Mouse (Mus musculus) MEL (cell line): ENCODE results near the gene Gm29797. TPM values are rescaled to one million over a fixed set of nuclear protein-coding genes. Genes with fewer than 3 reads are reported as not detected.

Experiments used
- DNase-seq: peaks from one replicate; pipeline ENCODE4 v3.0.0; 2011; ENCODE audit warnings: low read depth, low spot score
- H3K27ac ChIP-seq: 2 replicates; pipeline ENCODE4 v1.5.1; 2012; ENCODE audit warnings: low read depth, mild to moderate bottlenecking, control low read depth, low read length, moderate library complexity; ENCODE audit not compliant: control insufficient read depth
- H3K27me3 ChIP-seq, 2 experiments: fragments of 150-350 bp in 1 of 2; sonication (generic) in 1 of 2; 2 replicates each; pipeline ENCODE4 v1.6.1; 2012; ENCODE audit warnings: low read length in 2 of 2, mild to moderate bottlenecking in 2 of 2, improper control_type of control experiment in 1 of 2, moderate library complexity in 1 of 2; ENCODE audit not compliant: insufficient read depth in 2 of 2, control insufficient read depth in 1 of 2
- H3K36me3 ChIP-seq, 2 experiments: 2 replicates each; pipeline ENCODE4 v1.6.1; 2012 to 2014; ENCODE audit warnings: low read length in 2 of 2, improper control_type of control experiment in 1 of 2, inconsistent platforms in 1 of 2, mild to moderate bottlenecking in 1 of 2; ENCODE audit not compliant: insufficient read depth in 2 of 2, control insufficient read depth in 1 of 2
- H3K4me1 ChIP-seq, 2 experiments: fragments of 150-350 bp in 1 of 2; sonication (generic) in 1 of 2; 2 replicates each; pipeline ENCODE4 v1.6.1; 2012; ENCODE audit warnings: low read length in 2 of 2, improper control_type of control experiment in 1 of 2, mild to moderate bottlenecking in 1 of 2; ENCODE audit not compliant: insufficient read depth in 2 of 2, control insufficient read depth in 1 of 2
- H3K4me3 ChIP-seq, 2 experiments: fragments of 150-350 bp in 1 of 2; sonication (generic) in 1 of 2; 2 replicates each; pipeline ENCODE4 v1.5.1; 2012; ENCODE audit warnings: low read depth in 2 of 2, low read length in 2 of 2, mild to moderate bottlenecking in 2 of 2, moderate library complexity in 2 of 2, control low read depth in 1 of 2, improper control_type of control experiment in 1 of 2; ENCODE audit not compliant: control insufficient read depth in 1 of 2, insufficient read depth in 1 of 2
- H3K79me2 ChIP-seq: 2 replicates; pipeline ENCODE4 v1.6.1; 2012; ENCODE audit warnings: mild to moderate bottlenecking, low read length, moderate library complexity; ENCODE audit not compliant: control insufficient read depth, poor library complexity, insufficient read depth
- H3K9ac ChIP-seq: 2 replicates; pipeline ENCODE4 v1.6.1; 2012; ENCODE audit warnings: low read depth, mild to moderate bottlenecking, control low read depth, low read length, moderate library complexity; ENCODE audit not compliant: control insufficient read depth, poor library complexity, severe bottlenecking
- H3K9me3 ChIP-seq: fragments of 150-350 bp; sonication (generic); replicated peaks from 2 replicates; pipeline ENCODE4 v1.6.1; 2012; ENCODE audit warnings: mild to moderate bottlenecking, low read length, improper control_type of control experiment, moderate library complexity; ENCODE audit not compliant: insufficient read depth
- BHLHE40 ChIP-seq: IDR thresholded peaks from 2 replicates; pipeline ENCODE4 v1.6.1; 2012; ENCODE audit warnings: low read depth, mild to moderate bottlenecking, inconsistent platforms, low read length, improper control_type of control experiment, borderline replicate concordance
- CHD1 ChIP-seq: IDR thresholded peaks from 2 replicates; pipeline ENCODE4 v1.6.1; 2012; ENCODE audit warnings: low read depth, mild to moderate bottlenecking, inconsistent platforms, low read length, improper control_type of control experiment
- CTCF ChIP-seq, 3 experiments: IDR thresholded peaks in 2 of 3; conservative IDR thresholded peaks in 1 of 3; 2 replicates each; pipeline ENCODE4 v1.5.1; 2011 to 2012; ENCODE audit warnings: low read length in 3 of 3, low read depth in 2 of 3, mild to moderate bottlenecking in 2 of 3, improper control_type of control experiment in 1 of 3, inconsistent platforms in 1 of 3, mixed read lengths in 1 of 3, moderate library complexity in 1 of 3; ENCODE audit not compliant: control insufficient read depth in 1 of 3, insufficient read depth in 1 of 3, poor library complexity in 1 of 3, severe bottlenecking in 1 of 3
- E2F4 ChIP-seq: IDR thresholded peaks from 2 replicates; pipeline ENCODE4 v1.6.1; 2011; ENCODE audit warnings: low read depth, low read length, improper control_type of control experiment, borderline replicate concordance
- GATA1 ChIP-seq: IDR thresholded peaks from 2 replicates; pipeline ENCODE4 v1.6.1; 2011; ENCODE audit warnings: low read depth, low read length, improper control_type of control experiment
- HCFC1 ChIP-seq: IDR thresholded peaks from 2 replicates; pipeline ENCODE4 v1.6.1; 2012; ENCODE audit warnings: low read depth, mild to moderate bottlenecking, inconsistent platforms, low read length, improper control_type of control experiment, moderate library complexity
- JUND ChIP-seq: IDR thresholded peaks from 2 replicates; pipeline ENCODE4 v1.6.1; 2011; ENCODE audit warnings: low read depth, mild to moderate bottlenecking, improper control_type of control experiment, low read length
- MAZ ChIP-seq: IDR thresholded peaks from 2 replicates; pipeline ENCODE4 v1.6.1; 2012; ENCODE audit warnings: low read depth, mild to moderate bottlenecking, inconsistent platforms, low read length, improper control_type of control experiment
- MEF2A ChIP-seq: IDR thresholded peaks from 2 replicates; pipeline ENCODE4 v1.6.1; 2014; ENCODE audit warnings: low read depth, mild to moderate bottlenecking, inconsistent platforms, low read length, improper control_type of control experiment; ENCODE audit not compliant: poor library complexity, insufficient replicate concordance, severe bottlenecking; ENCODE audit errors: extremely low read depth
- MYB ChIP-seq: IDR thresholded peaks from 2 replicates; pipeline ENCODE4 v1.6.1; 2011; ENCODE audit warnings: mild to moderate bottlenecking, low read depth, low read length, improper control_type of control experiment
- NELFE ChIP-seq: IDR thresholded peaks from 2 replicates; pipeline ENCODE4 v1.6.1; 2011; ENCODE audit warnings: low read depth, low read length, improper control_type of control experiment
- POLR2AphosphoS2 ChIP-seq: IDR thresholded peaks from 2 replicates; pipeline ENCODE4 v1.6.1; 2011; ENCODE audit warnings: low read length, improper control_type of control experiment
- POLR2AphosphoS5 ChIP-seq: IDR thresholded peaks from 2 replicates; pipeline ENCODE4 v1.6.1; 2012; ENCODE audit warnings: low read depth, borderline replicate concordance, mild to moderate bottlenecking, inconsistent platforms, low read length, moderate library complexity, mixed read lengths
- RAD21 ChIP-seq: IDR thresholded peaks from 2 replicates; pipeline ENCODE4 v1.6.1; 2011; ENCODE audit warnings: mild to moderate bottlenecking, low read depth, low read length, improper control_type of control experiment
- SMC3 ChIP-seq: IDR thresholded peaks from 2 replicates; pipeline ENCODE4 v1.6.1; 2011; ENCODE audit warnings: low read depth, low read length, improper control_type of control experiment
- TAL1 ChIP-seq: IDR thresholded peaks from 2 replicates; pipeline ENCODE4 v1.6.1; 2012; ENCODE audit warnings: mild to moderate bottlenecking, inconsistent platforms, low read length, moderate library complexity, mixed read lengths
- TBP ChIP-seq: IDR thresholded peaks from 2 replicates; pipeline ENCODE4 v1.8.0; 2011; ENCODE audit warnings: low read depth, low read length, improper control_type of control experiment
- TCF12 ChIP-seq: IDR thresholded peaks from 2 replicates; pipeline ENCODE4 v1.6.1; 2014; ENCODE audit warnings: low read depth, mild to moderate bottlenecking, inconsistent platforms, low read length, improper control_type of control experiment, moderate library complexity
- UBTF ChIP-seq: IDR thresholded peaks from 2 replicates; pipeline ENCODE4 v1.6.1; 2012; ENCODE audit warnings: low read depth, mild to moderate bottlenecking, inconsistent platforms, low read length, improper control_type of control experiment, moderate library complexity, borderline replicate concordance; ENCODE audit not compliant: insufficient read depth
- USF1 ChIP-seq: IDR thresholded peaks from 2 replicates; pipeline ENCODE4 v1.6.1; 2014; ENCODE audit warnings: low read depth, mild to moderate bottlenecking, inconsistent platforms, low read length, improper control_type of control experiment, moderate library complexity
- ZC3H11A ChIP-seq: IDR thresholded peaks from 2 replicates; pipeline ENCODE4 v1.6.1; 2012; ENCODE audit warnings: low read depth, mild to moderate bottlenecking, inconsistent platforms, low read length, improper control_type of control experiment
- ZKSCAN1 ChIP-seq: IDR thresholded peaks from 2 replicates; pipeline ENCODE4 v1.6.1; 2012; ENCODE audit warnings: low read depth, mild to moderate bottlenecking, inconsistent platforms, low read length, improper control_type of control experiment, moderate library complexity
- ZNF384 ChIP-seq: IDR thresholded peaks from 2 replicates; pipeline ENCODE4 v1.6.1; 2012; ENCODE audit warnings: low read depth, mild to moderate bottlenecking, inconsistent platforms, low read length, improper control_type of control experiment
- polyA plus RNA-seq, 2 experiments: library from polyadenylated mRNA; stranded (reverse) in 1 of 2; unstranded in 1 of 2; fragments of >175 nt in 1 of 2; fragments of >200 nt in 1 of 2; gene quantifications; 2 replicates each; pipeline versions ENCODE4 v1.2.1 to v1.2.4; 2012; ENCODE audit warnings: low replicate concordance in 2 of 2, low read depth in 1 of 2; ENCODE audit not compliant: insufficient read length in 2 of 2, insufficient read depth in 1 of 2, missing spikeins in 1 of 2
- total RNA-seq: library from RNA; depleted of rRNA; stranded (reverse); fragments of 300-350 nt; gene quantifications from 2 replicates; pipeline ENCODE4 v1.2.3, GENCODE M21; 2012

Gene Gm29797
- total and polyA plus RNA-seq, 3 experiments: not detected

DNA sequence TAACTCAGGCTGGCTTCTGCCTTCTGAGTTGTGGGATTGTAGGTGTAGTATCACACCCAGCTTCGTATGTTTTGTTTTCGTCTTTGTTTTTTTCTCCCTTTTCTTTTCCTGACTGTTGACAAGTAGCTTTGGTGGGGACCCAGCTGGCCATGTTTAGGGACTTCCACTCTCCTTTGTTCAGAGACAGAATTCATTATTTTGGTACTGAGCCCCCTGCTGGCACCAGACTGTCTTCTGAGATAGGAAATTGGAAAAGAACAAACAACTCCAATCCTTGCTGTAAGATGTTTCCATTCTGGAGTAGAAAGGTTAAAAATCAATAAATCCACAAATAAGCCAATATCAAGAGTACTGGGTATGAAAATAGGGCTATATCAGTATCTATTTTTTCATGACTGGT is 19.6 kb downstream of the Gm29797 start:
- H3K4me3 ChIP-seq: no peak overlapping the region
- H3K27me3 ChIP-seq: peaks cover 0 to 3% of the 10 kb centered on the region in 2 experiments; a peak in 1 of 4 replicates
- peaks cover 0 to 10% of the 10 kb centered on the region in 2 experiments; a peak in 2 of 4 replicates for H3K36me3 ChIP-seq
- DNase-seq: peak; percentile 37
- peaks cover 6% of the 10 kb centered on the region; the same call in 1 of the 2 replicates for H3K79me2 ChIP-seq
- no peak for TF ChIP-seq UBTF
- peak in 1 of 3 experiments; percentile 52; a peak in 3 of 6 replicates for TF ChIP-seq CTCF (IDR thresholded peaks at IDR 0.05 in 2 of 3, conservative IDR thresholded peaks at IDR 0.05 in 1 of 3; ENCODE audit: control insufficient read depth in 1 of 3, insufficient read depth in 1 of 3, low read depth in 2 of 3, low read length in 3 of 3, poor library complexity in 1 of 3, severe bottlenecking in 1 of 3)
- peak; percentile 7 for TF ChIP-seq RAD21
- TF ChIP-seq TAL1: no peak
- no peak for TF ChIP-seq TBP
- TF ChIP-seq SMC3: peak; percentile 45
- no peak for TF ChIP-seq POLR2AphosphoS2
- no peak for TF ChIP-seq MEF2A
- no peak for TF ChIP-seq USF1
- TF ChIP-seq CHD1: no peak
- no peak for TF ChIP-seq GATA1
- no peaks in the 10 kb centered on the region for H3K9me3 ChIP-seq
- 0 out of 2 replicates have a peak overlapping the region, but pooled peaks have one; percentile 13 for H3K9ac ChIP-seq
- H3K4me1 ChIP-seq: peaks cover 0 to 21% of the 10 kb centered on the region in 2 experiments
- no peak overlapping the region for H3K27ac ChIP-seq

DNA sequence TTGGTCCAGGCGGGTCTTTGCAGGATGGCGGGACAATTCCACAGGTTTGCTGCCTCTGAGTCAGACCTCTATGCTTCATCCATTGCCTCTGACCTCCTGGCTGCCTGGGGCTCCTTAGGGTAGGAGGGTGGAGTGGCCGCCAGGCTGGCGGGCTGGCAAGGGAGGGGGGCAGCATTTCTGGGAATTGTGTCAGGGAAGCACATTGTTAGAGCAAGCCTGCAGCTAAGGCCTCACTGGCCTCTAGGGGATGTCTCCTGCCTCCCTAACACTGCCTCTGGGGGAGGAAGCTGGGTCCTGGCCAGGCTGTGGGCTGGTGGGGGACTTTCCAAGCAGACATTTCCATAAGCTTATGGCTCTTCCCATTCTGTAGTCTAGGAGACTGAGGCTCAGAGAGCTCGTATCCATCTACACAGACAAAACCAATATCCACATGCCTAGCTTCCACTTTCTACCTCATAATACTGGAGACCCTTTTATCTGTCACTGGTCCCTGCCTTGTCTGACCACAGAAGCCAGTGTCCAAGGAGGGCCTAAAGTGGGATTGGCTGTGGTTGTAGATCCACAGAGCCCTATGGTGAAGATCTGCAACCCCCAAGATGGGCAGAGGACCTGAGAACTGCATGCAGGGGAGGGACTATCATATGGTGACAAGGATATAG is 20.4 kb downstream of the Gm29797 start:
- H3K4me3 ChIP-seq: no peak overlapping the region
- H3K36me3 ChIP-seq: peaks cover 0 to 10% of the 10 kb centered on the region in 2 experiments; a peak in 2 of 4 replicates
- no peak overlapping the region for H3K9ac ChIP-seq
- no peaks in the 10 kb centered on the region for H3K9me3 ChIP-seq
- TF ChIP-seq SMC3 (no peak), POLR2AphosphoS2 (no peak), JUND (no peak), RAD21 (no peak)
- peaks cover 0 to 21% of the 10 kb centered on the region in 2 experiments for H3K4me1 ChIP-seq
- no peak overlapping the region for H3K27ac ChIP-seq
- peaks cover 0 to 3% of the 10 kb centered on the region in 2 experiments; a peak in 1 of 4 replicates for H3K27me3 ChIP-seq
- H3K79me2 ChIP-seq: peaks cover 6% of the 10 kb centered on the region; the same call in 1 of the 2 replicates
- no peak for DNase-seq

GRCm38 (mm10) chr2:181677755-181678098 is 20.9 kb downstream of the Gm29797 start:
- Histone ChIP-seq H3K9me3 (no peaks in the 10 kb centered on the region), H3K4me1 (peaks cover 0 to 21% of the 10 kb centered on the region in 2 experiments), H3K27ac (no peak overlapping the region), H3K27me3 (peaks cover 0 to 3% of the 10 kb centered on the region in 2 experiments; a peak in 1 of 4 replicates), H3K4me3 (no peak overlapping the region), H3K79me2 (peaks cover 6% of the 10 kb centered on the region; the same call in 1 of the 2 replicates), H3K9ac (no peak overlapping the region), H3K36me3 (peaks cover 0 to 10% of the 10 kb centered on the region in 2 experiments; a peak in 2 of 4 replicates)
- DNase-seq: no peak
- TF ChIP-seq E2F4 (no peak), ZKSCAN1 (no peak), BHLHE40 (no peak), POLR2AphosphoS5 (no peak), MAZ (no peak), RAD21 (no peak), ZNF384 (no peak), UBTF (no peak), TCF12 (no peak), MYB (no peak), NELFE (no peak), CHD1 (no peak), HCFC1 (no peak), ZC3H11A (no peak), POLR2AphosphoS2 (no peak), TAL1 (no peak), CTCF (IDR thresholded peaks at IDR 0.05 in 2 of 3, conservative IDR thresholded peaks at IDR 0.05 in 1 of 3; ENCODE audit: control insufficient read depth in 1 of 3, insufficient read depth in 1 of 3, low read depth in 2 of 3, low read length in 3 of 3, poor library complexity in 1 of 3, severe bottlenecking in 1 of 3) (no peak)
